Mouse (Mus musculus): ENCODE measurements around the gene Sft2d2. TPM values are rescaled to one million over a fixed set of nuclear protein-coding genes. Genes with fewer than 3 reads are reported as not detected.

Sft2d2 gene
- polyA plus RNA-seq, 1 experiment from 2014 or later = 19.3 TPM

DNA sequence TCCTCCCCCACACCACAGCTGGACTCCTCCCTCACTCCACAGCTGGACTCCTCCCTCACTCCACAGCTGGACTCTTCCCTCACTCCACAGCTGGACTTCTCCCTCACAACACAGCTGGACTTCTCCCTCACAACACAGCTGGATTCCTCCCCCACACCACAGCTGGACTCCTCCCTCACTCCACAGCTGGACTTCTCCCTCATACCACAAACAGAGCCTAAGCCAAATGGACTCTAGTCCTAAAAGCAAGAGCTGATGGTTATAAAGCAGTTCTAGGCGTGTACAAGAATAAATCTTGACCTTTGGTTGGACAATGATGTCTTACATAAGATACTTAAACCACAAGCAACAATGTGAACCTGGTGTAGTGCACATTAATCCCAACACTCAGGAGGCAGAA lies 4.7 kb upstream of the Sft2d2 start:
- DNase-seq = peak; percentile 23
- WGBS = 58% methylated on average over 1 of the region's 1 CpGs
- no peak overlapping the region for H3K9ac ChIP-seq
- no peaks in the 10 kb centered on the region for H3K9me3 ChIP-seq (ENCODE audit: low read depth, low read length)
- H3K36me3 ChIP-seq (ENCODE audit: insufficient read depth) = no peaks in the 10 kb centered on the region
- H3K27ac ChIP-seq (ENCODE audit: low read depth) = no peak overlapping the region
- no peak overlapping the region for H3K4me3 ChIP-seq (ENCODE audit: low read depth, low read length)
- no peak for ATAC-seq (ENCODE audit: insufficient read depth)
- H3K4me2 ChIP-seq = no peak overlapping the region
- no peaks in the 10 kb centered on the region for H3K27me3 ChIP-seq (ENCODE audit: insufficient read depth, low read length)
- TF ChIP-seq CTCF (IDR thresholded peaks at IDR 0.05; ENCODE audit: low read depth) = no peak
- peaks cover 10% of the 10 kb centered on the region for H3K4me1 ChIP-seq (ENCODE audit: insufficient read depth)

DNA sequence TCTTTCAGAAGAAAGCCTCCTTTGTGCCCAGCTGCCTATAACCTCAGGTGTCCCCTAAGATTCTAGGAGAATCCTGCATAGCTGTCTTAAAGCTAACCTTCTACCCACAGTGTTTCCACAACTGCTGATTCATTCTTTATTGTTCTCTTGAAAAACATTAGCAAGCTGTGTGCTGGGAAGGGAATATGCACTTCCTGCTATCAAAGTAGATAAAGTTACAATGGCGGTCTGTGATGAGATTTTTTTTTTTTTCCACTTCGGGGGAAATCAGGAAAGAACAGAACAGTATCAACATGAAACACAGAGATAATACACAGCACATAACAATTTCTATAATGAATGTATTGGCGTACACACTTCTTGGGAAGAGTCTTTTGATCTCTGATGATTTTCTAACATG lies 3.6 kb upstream of the Sft2d2 start:
- Histone ChIP-seq H3K9ac (no peak overlapping the region), H3K4me3 (ENCODE audit: low read depth, low read length) (no peak overlapping the region), H3K27me3 (ENCODE audit: insufficient read depth, low read length) (no peaks in the 10 kb centered on the region), H3K4me1 (ENCODE audit: insufficient read depth) (peaks cover 10% of the 10 kb centered on the region), H3K4me2 (no peak overlapping the region), H3K27ac (ENCODE audit: low read depth) (no peak overlapping the region), H3K36me3 (ENCODE audit: insufficient read depth) (no peaks in the 10 kb centered on the region), H3K9me3 (ENCODE audit: low read depth, low read length) (no peaks in the 10 kb centered on the region)
- WGBS = 41% methylated on average over 3 of the region's 3 CpGs
- ATAC-seq (ENCODE audit: insufficient read depth) (no peak), DNase-seq (no peak)
- no peak for TF ChIP-seq CTCF (IDR thresholded peaks at IDR 0.05; ENCODE audit: low read depth)

DNA sequence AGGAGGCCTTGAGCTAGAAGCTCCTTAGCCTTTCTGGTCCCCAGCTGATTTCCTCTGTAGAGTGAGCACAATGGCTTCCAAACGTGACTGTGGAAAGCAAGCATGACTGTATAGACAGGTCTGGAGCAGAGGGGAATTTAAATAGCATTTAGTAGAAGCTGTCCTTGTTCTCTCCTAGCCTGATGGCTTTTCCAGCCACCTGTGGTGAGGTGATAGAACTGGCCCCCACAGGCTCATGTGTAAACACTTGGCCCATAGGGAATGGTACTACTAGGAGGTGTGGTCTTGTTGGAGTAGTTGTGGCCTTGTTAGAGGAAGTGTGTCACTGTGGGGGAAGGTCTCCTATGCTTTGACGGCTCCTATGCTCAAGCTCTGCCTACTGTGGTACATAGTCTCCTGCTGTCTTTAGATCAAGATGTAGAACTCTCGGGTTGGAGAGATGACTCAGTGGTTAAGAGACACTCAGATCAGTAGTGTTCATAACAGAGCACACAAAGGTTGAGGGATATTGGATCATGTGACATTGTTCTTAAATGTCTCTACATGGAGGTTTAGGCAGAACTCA lies 1.2 kb upstream of the Sft2d2 start:
- Histone ChIP-seq H3K36me3 (ENCODE audit: insufficient read depth) (no peaks in the 10 kb centered on the region), H3K4me3 (ENCODE audit: low read depth, low read length) (no peak overlapping the region), H3K27me3 (ENCODE audit: insufficient read depth, low read length) (no peaks in the 10 kb centered on the region), H3K9me3 (ENCODE audit: low read depth, low read length) (no peaks in the 10 kb centered on the region), H3K9ac (no peak overlapping the region), H3K4me2 (peak overlapping the region; percentile 90; the same call in 1 of the 2 replicates), H3K4me1 (ENCODE audit: insufficient read depth) (peaks cover 10% of the 10 kb centered on the region), H3K27ac (ENCODE audit: low read depth) (no peak overlapping the region)
- WGBS = 62% methylated on average over 3 of the region's 3 CpGs
- DNase-seq = no peak
- ATAC-seq (ENCODE audit: insufficient read depth) = no peak
- no peak for TF ChIP-seq CTCF (IDR thresholded peaks at IDR 0.05; ENCODE audit: low read depth)

DNA sequence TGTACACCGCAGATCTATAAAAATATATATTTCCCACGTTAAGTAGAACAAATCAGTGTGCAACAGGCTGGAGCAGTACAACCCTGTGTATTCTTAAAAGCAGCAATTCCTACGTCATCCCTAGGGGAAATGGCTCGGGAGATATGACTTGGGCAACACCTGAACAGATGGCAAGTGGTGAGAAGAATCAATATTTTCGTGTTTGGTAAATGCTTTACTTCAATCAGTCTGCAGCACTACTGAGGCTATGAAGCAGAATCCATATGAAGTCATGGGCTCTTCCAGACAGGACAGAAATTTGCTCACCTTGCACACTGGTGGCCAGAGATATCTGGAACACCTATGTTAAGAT lies 400 bp upstream of the Sft2d2 start:
- Histone ChIP-seq H3K9me3 (ENCODE audit: low read depth, low read length) (no peaks in the 10 kb centered on the region), H3K4me2 (peak overlapping the region; percentile 90), H3K36me3 (ENCODE audit: insufficient read depth) (no peaks in the 10 kb centered on the region), H3K27me3 (ENCODE audit: insufficient read depth, low read length) (no peaks in the 10 kb centered on the region), H3K9ac (peak overlapping the region; percentile 71; the same call in 1 of the 2 replicates), H3K4me1 (ENCODE audit: insufficient read depth) (peaks cover 10% of the 10 kb centered on the region), H3K27ac (ENCODE audit: low read depth) (peak overlapping the region; percentile 72), H3K4me3 (ENCODE audit: low read depth, low read length) (peak overlapping the region; percentile 67)
- TF ChIP-seq CTCF (IDR thresholded peaks at IDR 0.05; ENCODE audit: low read depth) = no peak
- WGBS = 6% methylated on average over 5 of the region's 5 CpGs
- no peak for DNase-seq
- ATAC-seq (ENCODE audit: insufficient read depth) = no peak

DNA sequence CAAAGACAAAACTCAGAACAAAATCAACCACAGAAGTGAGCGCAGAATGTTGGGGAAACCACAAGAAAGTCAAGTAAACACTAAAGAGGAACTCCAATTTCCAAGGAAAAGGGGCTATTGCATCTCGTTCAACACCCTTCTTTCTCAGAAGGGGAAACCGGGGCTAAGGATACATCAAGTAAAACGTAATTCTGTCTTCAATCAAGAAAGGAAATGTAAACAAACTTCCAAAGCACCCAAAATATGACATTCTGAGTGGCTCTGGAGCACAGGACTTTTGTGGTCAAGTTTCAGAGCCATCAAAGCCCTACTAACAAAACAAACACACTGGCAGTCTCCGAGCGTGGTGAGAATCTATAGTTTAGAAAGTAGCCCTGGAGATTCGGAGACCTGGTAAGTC lies 812 bp downstream of the Sft2d2 start:
- Histone ChIP-seq H3K27me3 (ENCODE audit: insufficient read depth, low read length) (no peaks in the 10 kb centered on the region), H3K36me3 (ENCODE audit: insufficient read depth) (no peaks in the 10 kb centered on the region), H3K4me3 (ENCODE audit: low read depth, low read length) (peak overlapping the region; percentile 67), H3K27ac (ENCODE audit: low read depth) (peak overlapping the region; percentile 80), H3K9ac (peak overlapping the region; percentile 71), H3K9me3 (ENCODE audit: low read depth, low read length) (no peaks in the 10 kb centered on the region), H3K4me2 (peak overlapping the region; percentile 90), H3K4me1 (ENCODE audit: insufficient read depth) (peaks cover 10% of the 10 kb centered on the region)
- WGBS = 6% methylated on average over 7 of the region's 7 CpGs
- no peak for TF ChIP-seq CTCF (IDR thresholded peaks at IDR 0.05; ENCODE audit: low read depth)
- ATAC-seq (ENCODE audit: insufficient read depth) (no peak), DNase-seq (no peak)

DNA sequence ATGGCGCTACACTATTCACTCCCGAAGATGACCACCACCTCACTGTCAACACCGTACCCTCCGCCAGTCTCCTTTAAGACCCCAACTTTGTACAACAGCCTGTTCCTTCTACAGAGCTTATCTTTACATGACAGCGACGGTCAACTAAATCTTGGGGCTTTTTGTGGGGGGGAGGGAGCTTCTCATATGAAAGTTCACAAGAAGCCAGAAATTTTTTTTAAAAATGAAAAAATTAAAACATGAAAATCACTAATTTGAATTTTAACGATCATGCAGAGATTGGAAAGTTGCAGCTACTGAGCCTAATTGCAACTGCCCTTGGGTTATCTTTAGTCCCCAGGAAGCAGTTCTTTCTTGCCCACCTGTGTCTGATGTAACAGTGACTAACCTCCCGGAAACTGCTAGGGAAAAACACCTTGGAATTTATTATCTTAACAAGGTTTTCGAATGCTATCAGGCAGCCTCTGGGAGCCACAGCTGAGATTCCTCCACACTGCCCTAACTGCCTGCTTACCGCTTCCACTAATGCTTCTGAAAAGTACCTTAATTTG lies 1.4 kb downstream of the Sft2d2 start:
- H3K4me3 ChIP-seq (ENCODE audit: low read depth, low read length) = peak overlapping the region; percentile 67; the same call in 1 of the 2 replicates

DNA sequence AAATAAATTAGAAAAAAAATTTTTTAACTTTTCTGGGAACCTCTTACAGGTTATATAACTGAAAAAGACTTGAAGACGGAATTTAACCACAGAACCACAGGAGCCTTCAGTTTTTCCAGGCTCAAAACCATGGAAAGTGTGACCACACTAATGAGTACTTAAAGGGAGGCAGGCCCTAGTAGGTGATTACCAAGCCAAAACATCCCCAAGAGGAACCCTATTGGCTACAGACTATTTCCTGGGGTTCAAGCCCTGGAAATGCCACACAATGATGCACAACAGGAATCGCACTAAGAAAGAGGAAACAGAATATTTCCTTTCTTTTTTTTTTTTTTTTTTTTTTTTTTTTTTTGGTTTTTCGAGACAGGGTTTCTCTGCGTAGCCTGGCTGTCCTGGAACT lies 2.1 kb downstream of the Sft2d2 start:
- peaks cover 10% of the 10 kb centered on the region for H3K4me1 ChIP-seq (ENCODE audit: insufficient read depth)
- ATAC-seq (ENCODE audit: insufficient read depth) = no peak
- no peak overlapping the region for H3K27ac ChIP-seq (ENCODE audit: low read depth)
- no peak overlapping the region; the same call in 1 of the 2 replicates for H3K4me2 ChIP-seq
- no peak overlapping the region for H3K9ac ChIP-seq
- DNase-seq = no peak
- H3K4me3 ChIP-seq (ENCODE audit: low read depth, low read length) = no peak overlapping the region
- H3K9me3 ChIP-seq (ENCODE audit: low read depth, low read length) = no peaks in the 10 kb centered on the region
- 69% methylated on average over 4 of the region's 4 CpGs for WGBS
- no peaks in the 10 kb centered on the region for H3K27me3 ChIP-seq (ENCODE audit: insufficient read depth, low read length)
- no peak for TF ChIP-seq CTCF (IDR thresholded peaks at IDR 0.05; ENCODE audit: low read depth)
- H3K36me3 ChIP-seq (ENCODE audit: insufficient read depth) = no peaks in the 10 kb centered on the region

More for the DNA sequence above, 1.4 kb downstream of the Sft2d2 start:
- DNase-seq (no peak), ATAC-seq (ENCODE audit: insufficient read depth) (no peak)
- H3K9ac ChIP-seq = peak overlapping the region; percentile 71; the same call in 1 of the 2 replicates
- no peaks in the 10 kb centered on the region for H3K36me3 ChIP-seq (ENCODE audit: insufficient read depth)
- peak overlapping the region; percentile 90 for H3K4me2 ChIP-seq
- H3K27me3 ChIP-seq (ENCODE audit: insufficient read depth, low read length) = no peaks in the 10 kb centered on the region
- H3K4me1 ChIP-seq (ENCODE audit: insufficient read depth) = peaks cover 10% of the 10 kb centered on the region
- 35% methylated on average over 10 of the region's 10 CpGs for WGBS
- H3K27ac ChIP-seq (ENCODE audit: low read depth) = no peak overlapping the region
- no peaks in the 10 kb centered on the region for H3K9me3 ChIP-seq (ENCODE audit: low read depth, low read length)
- no peak for TF ChIP-seq CTCF (IDR thresholded peaks at IDR 0.05; ENCODE audit: low read depth)
